Mouse (Mus musculus) erythroblast, embryonic 14.5 days (primary cell): ENCODE measurements around the gene 1300017J02Rik.

Source experiments
- GATA1 ChIP-seq: IDR thresholded peaks from 2 replicates; pipeline ENCODE4 v1.6.1; 2012; ENCODE audit warnings: low read length, inconsistent platforms, mixed read lengths
- TAL1 ChIP-seq: IDR thresholded peaks from 3 replicates; pipeline ENCODE4 v1.6.1; 2012; ENCODE audit warnings: low read length, inconsistent platforms, mixed read lengths

- TF ChIP-seq TAL1, result no peak
- no peak for TF ChIP-seq GATA1
Observed at GRCm38 (mm10) chr9:103233006-103233395, 71.9 kb downstream of the 1300017J02Rik start.
